ENCODE assay signal across 8 mouse cellular contexts in the genomic region with DNA sequence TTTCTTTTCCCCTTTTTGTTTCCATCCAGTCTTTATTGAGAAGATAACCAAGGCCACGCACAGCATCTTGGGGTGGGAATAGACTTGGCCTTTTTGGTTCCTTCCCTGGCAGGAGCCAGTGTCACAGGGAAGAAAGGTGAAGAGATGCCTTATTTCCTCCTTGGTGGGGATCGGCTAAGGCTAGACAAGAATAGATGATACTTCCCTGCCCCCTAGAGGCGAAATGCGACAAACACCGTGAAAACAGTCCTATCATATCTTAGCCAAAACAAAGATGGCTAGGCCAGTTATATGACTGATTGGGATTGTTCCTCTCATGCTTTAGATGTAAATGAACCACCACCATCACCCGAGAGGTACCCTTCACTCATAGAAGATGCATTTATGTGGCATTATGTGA. TPM values are rescaled to one million over a fixed set of nuclear protein-coding genes. Genes with fewer than 3 reads are reported as not detected.
DNase-seq lines count a peak whose midpoint lies in the region; ATAC-seq and TF ChIP-seq lines count a peak whose summit lies in the region.

No protein-coding gene starts in this region.

- no peak for DNase-seq in layer of hippocampus, adult 2 months (ENCODE audit: low spot score in 2 of 2)
- no peak for DNase-seq in layer of hippocampus, adult 9-10 months (ENCODE audit: low spot score)
- peak; percentile 27 for DNase-seq in ES-CJ7 (ENCODE audit: low read depth, low spot score)
- peak; percentile 36 for DNase-seq in c-Kit-positive CD71-positive TER-119-negative erythroid progenitor cells, embryonic 14.5 days (ENCODE audit: low read depth)
- peak; percentile 28 for DNase-seq in forelimb bud, embryonic 11.5 days (ENCODE audit: low read depth, low spot score)
- DNase-seq in kidney, postnatal 4 days: peak; percentile 64 to 76
- no peak for DNase-seq in ovary, adult 18-20 months (ENCODE audit: low spot score)

- H3K9ac ChIP-seq in midbrain, embryonic 16.5 days (ENCODE audit: low read depth, low read length): no peak overlapping the region

- no peak overlapping the region for H3K4me2 ChIP-seq in midbrain, embryonic 16.5 days (ENCODE audit: low read length)

- H3K36me3 ChIP-seq in midbrain, embryonic 16.5 days (ENCODE audit: control insufficient read depth, insufficient read depth, low read length): no peaks in the 10 kb centered on the region

- peaks cover 14% of the 10 kb centered on the region for H3K27me3 ChIP-seq in midbrain, embryonic 16.5 days (ENCODE audit: control insufficient read depth, insufficient read depth, low read depth, low read length)

- H3K4me3 ChIP-seq in layer of hippocampus, adult 2 months: no peak overlapping the region
- no peak overlapping the region for H3K4me3 ChIP-seq in midbrain, embryonic 16.5 days (ENCODE audit: low read depth, low read length)

- peak; percentile 78 for TF ChIP-seq CTCF in layer of hippocampus, adult 2 months (conservative IDR thresholded peaks at IDR 0.05)

- ATAC-seq in midbrain, embryonic 16.5 days: peak; percentile 79

- no peak overlapping the region for H3K27ac ChIP-seq in layer of hippocampus, adult 2 months
- no peak overlapping the region for H3K27ac ChIP-seq in midbrain, embryonic 16.5 days (ENCODE audit: low read length)

- 12% methylated on average over 6 of the region's 6 CpGs for WGBS in midbrain, embryonic 16.5 days

- H3K4me1 ChIP-seq in midbrain, embryonic 16.5 days (ENCODE audit: control insufficient read depth, insufficient read depth, low read length): peaks cover 11% of the 10 kb centered on the region

- H3K9me3 ChIP-seq in midbrain, embryonic 16.5 days (replicated peaks; ENCODE audit: control insufficient read depth, low read length, poor library complexity, severe bottlenecking): no peaks in the 10 kb centered on the region

RNA-seq across cellular contexts. Expression of gene Iqsec2, which starts 7.6 kb away (rescaled TPM):
- total RNA-seq in layer of hippocampus, adult 2 months (2021): 100 to 1,000 TPM; 177 to 179 TPM
- 4.9 and 5.1 TPM in 2 replicates for polyA plus RNA-seq in midbrain, embryonic 16.5 days (2015; fragmentation: Nextera tagmentation; extraction: Ambion mirVana)

Comparison
In these comparisons a context has a peak if more than half of its experiments do, and no peak if none do; other contexts are left out.
1. DNase-seq: peak in ES-CJ7 (single experiment), c-Kit-positive CD71-positive TER-119-negative erythroid progenitor cells, embryonic 14.5 days (single experiment), forelimb bud, embryonic 11.5 days (single experiment) and kidney, postnatal 4 days (2 of 2); none in layer of hippocampus, adult 2 months (0 of 2), layer of hippocampus, adult 9-10 months (single experiment) and ovary, adult 18-20 months (single experiment).